Mouse (Mus musculus): ENCODE measurements around the gene Fras1.

GRCm38 (mm10) chr5:96498083-96498482 lies 124.3 kb downstream of the Fras1 start:
- TF ChIP-seq GATA1 (IDR thresholded peaks at IDR 0.05; ENCODE audit: low read length), result no peak
- no peak for TF ChIP-seq TAL1 (IDR thresholded peaks at IDR 0.05; ENCODE audit: low read length)

All from erythroblast, embryonic 14.5 days (primary cell).